Mouse (Mus musculus): Measurements from ENCODE around the gene Arhgap11a.

GRCm38 (mm10) chr2:113866155-113866554, 17.7 kb upstream of the Arhgap11a start:
- TF ChIP-seq FLI1 (IDR thresholded peaks at IDR 0.05; ENCODE audit: low read length): no peak
- TF ChIP-seq GATA1 (IDR thresholded peaks at IDR 0.05; ENCODE audit: borderline replicate concordance, low read length): no peak

Measured in megakaryocyte, embryonic 14.5 days (primary cell).